Mouse (Mus musculus) spleen, adult 2 months (tissue): Measurements from ENCODE around the gene Ets1. TPM values are rescaled to one million over a fixed set of nuclear protein-coding genes. Genes with fewer than 3 reads are reported as not detected.

ENCODE experiments used
- DNase-seq, 2 experiments: peaks; one replicate each; pipeline versions ENCODE4 v3.0.0 to v3.0.0-alpha.2; 2012 to 2021; ENCODE audit warnings: low spot score in 2 of 2, low read depth in 1 of 2
- H3K27ac ChIP-seq: fragments of 200-500 bp; 2 replicates; pipeline ENCODE4 v1.5.1; 2012; ENCODE audit warnings: low read length, inconsistent platforms; ENCODE audit not compliant: insufficient read depth
- H3K27me3 ChIP-seq: fragments of 200-500 bp; 2 replicates; pipeline ENCODE4 v1.6.1; 2012; ENCODE audit warnings: mild to moderate bottlenecking, moderate library complexity, low read length, inconsistent platforms; ENCODE audit not compliant: control insufficient read depth, insufficient read depth
- H3K36me3 ChIP-seq: fragments of 200-500 bp; 2 replicates; pipeline ENCODE4 v1.6.1; 2012; ENCODE audit warnings: mild to moderate bottlenecking, low read length, inconsistent platforms; ENCODE audit not compliant: control insufficient read depth, insufficient read depth
- H3K4me1 ChIP-seq: fragments of 200-500 bp; 2 replicates; pipeline ENCODE4 v1.6.1; 2011; ENCODE audit warnings: inconsistent platforms; ENCODE audit not compliant: control insufficient read depth, insufficient read depth, insufficient read length
- H3K4me3 ChIP-seq: fragments of 200-500 bp; 2 replicates; pipeline ENCODE4 v1.5.1; 2011; ENCODE audit warnings: mild to moderate bottlenecking, inconsistent platforms; ENCODE audit not compliant: insufficient read depth, insufficient read length; ENCODE audit errors: extremely low read depth
- CTCF ChIP-seq: fragments of 200-500 bp; IDR thresholded peaks from 2 replicates; pipeline ENCODE4 v1.5.1; 2011; ENCODE audit warnings: mild to moderate bottlenecking, inconsistent platforms; ENCODE audit not compliant: insufficient read depth, insufficient read length, insufficient replicate concordance; ENCODE audit errors: extremely low read depth
- POLR2A ChIP-seq: fragments of 200-500 bp; IDR thresholded peaks from 2 replicates; pipeline ENCODE4 v1.6.1; 2011; ENCODE audit warnings: low read depth, low read length, inconsistent platforms
- WGBS: fragments of 180-500 bp; shearing (Covaris S2); methylation state at CpG from one replicate; pipeline ENCODE4 v1.1.7; 2018; 5-methylcytosine and 5-hydroxymethylcytosine counted together
- polyA plus RNA-seq: library from polyadenylated mRNA; depleted of rRNA; stranded (reverse); fragments of >200 nt; gene quantifications from 2 replicates; pipeline ENCODE4 v1.2.3, GENCODE M21; 2012

Gene Ets1
- polyA plus RNA-seq, 1 experiment, result 115 TPM

DNA sequence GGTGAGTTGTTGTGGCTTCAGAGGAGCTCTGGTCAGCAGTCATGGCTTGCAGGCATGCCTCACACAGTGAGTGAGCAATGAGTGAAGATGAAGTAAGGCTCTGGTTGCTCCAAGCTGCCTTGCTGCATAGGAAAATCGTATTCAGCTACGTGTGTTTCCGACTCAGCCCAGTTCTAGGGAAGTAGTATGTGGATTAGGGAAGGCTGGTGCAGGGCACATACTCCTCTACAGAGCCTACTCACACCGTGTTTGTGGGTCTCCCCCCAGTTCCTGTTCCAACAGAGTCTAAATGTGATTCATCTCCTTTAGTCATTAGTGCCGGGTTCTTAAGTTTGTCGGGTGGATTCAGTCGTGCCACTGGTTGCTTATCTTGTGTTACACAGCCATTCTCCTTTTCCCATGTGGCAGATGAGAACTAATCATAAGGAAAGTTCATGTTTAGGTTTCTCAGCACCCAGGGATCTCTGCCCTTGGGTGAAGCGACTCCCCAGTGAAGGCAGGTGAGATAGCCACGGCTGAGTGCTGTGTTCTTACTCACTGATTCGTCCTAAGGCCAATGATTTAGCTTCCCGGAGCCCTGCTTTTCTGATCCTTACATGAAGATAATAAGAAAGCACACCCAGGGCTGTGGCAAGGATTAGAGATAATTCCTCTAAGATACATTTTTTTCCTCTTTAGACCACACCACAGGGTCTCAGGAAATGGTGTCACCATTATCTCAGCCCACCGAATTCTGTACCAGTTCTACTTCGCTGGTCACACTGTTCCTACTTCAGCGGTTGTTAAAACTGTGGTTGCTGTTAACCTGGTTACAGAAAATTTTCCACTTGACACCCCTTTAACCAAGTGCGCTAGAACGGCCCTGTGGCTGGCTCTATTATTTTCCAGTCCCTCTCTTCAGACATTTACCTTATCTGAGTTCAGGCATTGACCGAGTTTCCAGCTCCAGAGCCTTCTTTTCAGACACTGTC lies 74.0 kb downstream of the Ets1 start:
- Histone ChIP-seq H3K36me3 (peaks cover 33% of the 10 kb centered on the region), H3K27me3 (no peaks in the 10 kb centered on the region), H3K27ac (peak overlapping the region; percentile 78), H3K4me3 (peak overlapping the region; percentile 20; the same call in 1 of the 2 replicates), H3K4me1 (peaks cover 42% of the 10 kb centered on the region; the same call in 1 of the 2 replicates)
- WGBS, result 17% methylated on average over 17 of the region's 17 CpGs
- peak in 1 of 2 experiments; percentile 66 for DNase-seq
- TF ChIP-seq CTCF (no peak), POLR2A (no peak)

DNA sequence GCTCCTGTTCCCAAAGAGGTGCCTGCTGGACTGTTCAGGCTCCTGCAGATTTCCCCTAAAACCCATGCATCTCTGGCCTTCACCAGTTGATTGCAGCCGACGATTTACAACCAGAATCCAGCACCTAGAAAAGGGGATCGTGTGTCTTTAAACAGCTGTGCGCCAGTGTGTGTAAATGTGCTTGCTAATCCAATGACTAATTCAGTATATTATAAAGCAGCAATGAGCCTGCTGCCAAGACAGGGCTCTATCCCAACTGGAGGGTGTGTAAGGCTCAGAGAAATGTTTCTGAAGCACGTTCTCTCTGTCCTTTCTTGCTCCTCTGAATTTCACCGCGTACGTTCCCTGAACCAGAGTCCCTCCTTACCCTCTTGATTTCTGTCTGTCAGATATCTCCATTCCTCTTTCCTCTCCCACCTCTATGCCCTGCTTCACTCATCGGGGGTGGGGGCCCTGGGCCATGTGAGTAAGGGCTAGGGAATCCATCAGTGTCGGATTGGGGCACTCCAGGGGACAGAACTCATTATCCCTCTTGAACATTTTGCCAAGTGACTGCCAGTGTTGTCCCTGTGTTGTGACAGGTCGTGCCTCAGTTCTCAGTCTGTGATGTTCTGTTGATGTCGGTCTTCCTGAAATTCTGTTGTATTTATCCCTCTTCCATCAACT lies 75.1 kb downstream of the Ets1 start:
- Histone ChIP-seq H3K27me3 (no peaks in the 10 kb centered on the region), H3K27ac (peak overlapping the region; percentile 78), H3K4me1 (peaks cover 41% of the 10 kb centered on the region; the same call in 1 of the 2 replicates), H3K4me3 (no peak overlapping the region), H3K36me3 (peaks cover 32% of the 10 kb centered on the region)
- 72% methylated on average over 12 of the region's 12 CpGs for WGBS
- TF ChIP-seq POLR2A, result no peak
- TF ChIP-seq CTCF, result no peak
- DNase-seq, result no peak

DNA sequence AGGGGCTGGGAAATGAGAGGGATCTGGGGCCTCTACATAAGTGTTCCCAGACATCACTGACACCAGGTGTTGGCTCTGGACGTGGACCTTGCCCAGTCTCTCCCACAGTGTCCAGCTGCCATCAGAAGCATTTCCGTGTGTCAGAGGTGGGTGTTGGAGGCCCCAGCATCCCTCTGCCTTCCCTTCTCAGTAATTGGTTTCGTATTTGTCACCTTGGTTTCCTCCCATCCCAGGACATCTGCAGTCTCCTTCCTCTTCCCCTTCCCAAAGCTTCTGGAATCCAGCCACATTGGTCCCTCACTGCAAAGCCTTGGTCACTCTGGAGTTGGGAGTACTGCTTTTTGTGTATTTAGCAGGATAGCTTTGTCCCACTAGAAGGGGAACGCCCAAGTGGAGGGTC lies 75.7 kb downstream of the Ets1 start:
- H3K4me3 ChIP-seq, result no peak overlapping the region
- H3K4me1 ChIP-seq, result peaks cover 42% of the 10 kb centered on the region; the same call in 1 of the 2 replicates
- TF ChIP-seq CTCF, result no peak
- TF ChIP-seq POLR2A, result no peak
- H3K36me3 ChIP-seq, result peaks cover 31% of the 10 kb centered on the region
- peak overlapping the region; percentile 78 for H3K27ac ChIP-seq
- WGBS, result 68% methylated on average over 4 of the region's 4 CpGs
- H3K27me3 ChIP-seq, result no peaks in the 10 kb centered on the region
- DNase-seq, result no peak

DNA sequence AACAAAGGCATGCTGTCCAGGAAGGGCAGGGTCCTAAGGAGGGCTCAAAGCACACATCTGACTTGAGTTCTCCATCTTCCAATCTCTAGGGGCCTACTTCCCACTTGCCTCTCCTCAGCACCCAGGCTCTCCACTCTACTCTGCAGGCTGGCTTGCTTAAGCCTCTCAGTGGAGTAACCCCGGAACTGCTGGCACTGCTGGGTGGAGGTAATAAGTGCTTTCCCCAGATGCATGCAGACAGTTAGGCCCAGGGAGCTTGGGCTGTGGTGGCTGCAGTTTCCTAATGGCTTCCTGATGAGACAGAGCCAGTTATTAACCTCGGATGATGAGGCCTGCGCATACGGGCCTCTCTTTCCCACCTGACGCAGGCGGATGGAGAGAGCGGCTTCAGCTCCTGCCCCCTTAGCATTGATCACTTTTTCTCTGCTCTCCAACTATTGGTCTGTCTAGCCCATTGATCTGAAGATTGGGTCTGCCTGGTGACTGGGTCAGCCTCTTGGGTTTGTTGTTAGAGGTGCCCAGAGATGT lies 76.4 kb downstream of the Ets1 start:
- TF ChIP-seq POLR2A (no peak), CTCF (no peak)
- Histone ChIP-seq H3K4me3 (no peak overlapping the region), H3K4me1 (peaks cover 45% of the 10 kb centered on the region; the same call in 1 of the 2 replicates), H3K27ac (peak overlapping the region; percentile 31), H3K27me3 (no peaks in the 10 kb centered on the region), H3K36me3 (peaks cover 35% of the 10 kb centered on the region)
- WGBS, result 83% methylated on average over 7 of the region's 7 CpGs
- DNase-seq, result no peak

DNA sequence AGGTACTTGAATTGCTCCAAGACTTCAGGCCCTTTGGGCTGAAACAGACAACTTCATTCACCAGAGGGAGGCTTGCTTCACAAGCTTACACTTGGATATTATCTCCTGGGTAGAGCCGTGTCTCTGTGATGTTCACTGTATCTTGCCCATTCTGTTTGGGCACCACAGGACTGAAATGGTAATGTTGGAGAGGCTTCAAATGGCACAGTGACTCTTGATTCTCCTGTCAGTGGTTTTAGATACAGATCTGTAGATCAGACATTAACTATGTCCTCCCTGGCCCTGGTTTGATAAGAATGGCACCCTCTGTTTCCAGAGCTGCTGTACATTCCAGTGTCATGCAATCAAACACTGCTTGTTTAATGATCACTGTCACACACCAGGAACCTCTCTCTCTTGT lies 77.1 kb downstream of the Ets1 start:
- H3K27me3 ChIP-seq, result no peaks in the 10 kb centered on the region
- 65% methylated on average over 1 of the region's 1 CpGs for WGBS
- TF ChIP-seq POLR2A (no peak), CTCF (no peak)
- H3K4me1 ChIP-seq, result peaks cover 50% of the 10 kb centered on the region; the same call in 1 of the 2 replicates
- no peak for DNase-seq
- peaks cover 35% of the 10 kb centered on the region for H3K36me3 ChIP-seq
- H3K4me3 ChIP-seq, result no peak overlapping the region
- H3K27ac ChIP-seq, result 0 out of 2 replicates have a peak overlapping the region, but pooled peaks have one; percentile 11

DNA sequence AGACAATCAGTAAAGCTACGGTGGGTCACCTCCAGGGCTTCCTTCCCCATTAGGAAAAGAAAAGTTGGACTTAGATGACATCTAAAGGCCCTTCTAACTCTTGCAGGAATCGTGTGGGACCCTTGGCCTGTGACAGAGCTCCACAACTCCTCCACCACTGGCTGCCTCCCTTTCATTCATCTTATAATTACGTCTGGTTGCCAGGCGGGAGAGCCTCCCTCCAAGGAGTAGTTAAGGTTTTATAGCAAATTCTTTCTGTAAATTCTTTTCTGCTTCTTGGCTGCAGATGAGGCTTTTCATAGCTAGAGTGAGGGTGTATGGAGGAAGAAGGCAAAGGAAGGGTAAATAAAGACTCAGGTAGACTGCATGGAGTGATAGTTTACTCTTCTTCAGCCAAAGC lies 77.8 kb downstream of the Ets1 start:
- H3K36me3 ChIP-seq, result peaks cover 35% of the 10 kb centered on the region
- H3K27me3 ChIP-seq, result no peaks in the 10 kb centered on the region
- TF ChIP-seq POLR2A (no peak), CTCF (no peak)
- no peak for DNase-seq
- H3K27ac ChIP-seq, result no peak overlapping the region; the same call in 1 of the 2 replicates
- H3K4me1 ChIP-seq, result peaks cover 49% of the 10 kb centered on the region; the same call in 1 of the 2 replicates
- WGBS, result 65% methylated on average over 4 of the region's 4 CpGs
- H3K4me3 ChIP-seq, result no peak overlapping the region

DNA sequence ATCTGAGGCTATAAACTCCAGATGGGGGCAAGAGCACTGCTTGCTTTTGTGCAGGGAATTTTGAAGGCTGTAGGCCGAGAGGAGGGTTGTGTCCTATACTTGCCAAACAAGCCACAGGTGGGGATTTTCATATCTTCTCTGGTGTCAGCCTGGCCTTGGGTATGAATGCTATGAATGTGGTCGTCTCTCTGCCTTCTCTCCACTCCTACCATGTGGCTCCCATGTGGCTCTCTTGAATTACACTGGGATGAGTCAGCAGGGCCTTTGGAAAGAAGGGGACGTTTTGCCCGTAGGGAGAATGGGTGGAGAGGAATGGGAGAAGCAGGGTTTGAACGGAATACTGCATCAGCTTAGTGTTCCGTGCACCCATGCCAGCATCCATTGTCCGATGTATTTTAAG lies 78.5 kb downstream of the Ets1 start:
- H3K36me3 ChIP-seq, result peaks cover 33% of the 10 kb centered on the region
- 73% methylated on average over 7 of the region's 7 CpGs for WGBS

More for the DNA sequence above, 78.5 kb downstream of the Ets1 start:
- no peak for DNase-seq
- Histone ChIP-seq H3K4me3 (no peak overlapping the region), H3K4me1 (peaks cover 49% of the 10 kb centered on the region; the same call in 1 of the 2 replicates), H3K27ac (peak overlapping the region; percentile 10; the same call in 1 of the 2 replicates), H3K27me3 (no peaks in the 10 kb centered on the region)
- TF ChIP-seq POLR2A (no peak), CTCF (no peak)
